Mouse (Mus musculus): ENCODE measurements around the gene Asns. TPM values are rescaled to one million over a fixed set of nuclear protein-coding genes. Genes with fewer than 3 reads are reported as not detected.

Asns gene
- polyA plus RNA-seq, 1 experiment from 2014 or later = 133 TPM

GRCm38 (mm10) chr6:7661455-7661854 lies 31.6 kb downstream of the Asns start:
- H3K4me1 ChIP-seq (replicated peaks; ENCODE audit: control insufficient read depth, insufficient read depth) = no peaks in the 10 kb centered on the region
- H3K27me3 ChIP-seq (ENCODE audit: control insufficient read depth, insufficient read depth, low read length) = no peaks in the 10 kb centered on the region
- 68% methylated on average over 4 of the region's 4 CpGs for WGBS
- H3K4me2 ChIP-seq (replicated peaks; ENCODE audit: low read depth) = no peak overlapping the region
- no peaks in the 10 kb centered on the region for H3K36me3 ChIP-seq (ENCODE audit: control insufficient read depth, insufficient read depth, low read length)
- ATAC-seq (ENCODE audit: low FRiP score, low TSS enrichment) (no peak), DNase-seq (ENCODE audit: low spot score) (no peak)
- no peak overlapping the region for H3K4me3 ChIP-seq (ENCODE audit: low read depth, low read length)
- no peak for TF ChIP-seq CTCF (IDR thresholded peaks at IDR 0.05; ENCODE audit: low read depth)
- H3K27ac ChIP-seq (replicated peaks) = no peak overlapping the region
- H3K9me3 ChIP-seq (ENCODE audit: control insufficient read depth, low read length) = no peaks in the 10 kb centered on the region
- no peak overlapping the region for H3K9ac ChIP-seq (ENCODE audit: low read length)

DNA sequence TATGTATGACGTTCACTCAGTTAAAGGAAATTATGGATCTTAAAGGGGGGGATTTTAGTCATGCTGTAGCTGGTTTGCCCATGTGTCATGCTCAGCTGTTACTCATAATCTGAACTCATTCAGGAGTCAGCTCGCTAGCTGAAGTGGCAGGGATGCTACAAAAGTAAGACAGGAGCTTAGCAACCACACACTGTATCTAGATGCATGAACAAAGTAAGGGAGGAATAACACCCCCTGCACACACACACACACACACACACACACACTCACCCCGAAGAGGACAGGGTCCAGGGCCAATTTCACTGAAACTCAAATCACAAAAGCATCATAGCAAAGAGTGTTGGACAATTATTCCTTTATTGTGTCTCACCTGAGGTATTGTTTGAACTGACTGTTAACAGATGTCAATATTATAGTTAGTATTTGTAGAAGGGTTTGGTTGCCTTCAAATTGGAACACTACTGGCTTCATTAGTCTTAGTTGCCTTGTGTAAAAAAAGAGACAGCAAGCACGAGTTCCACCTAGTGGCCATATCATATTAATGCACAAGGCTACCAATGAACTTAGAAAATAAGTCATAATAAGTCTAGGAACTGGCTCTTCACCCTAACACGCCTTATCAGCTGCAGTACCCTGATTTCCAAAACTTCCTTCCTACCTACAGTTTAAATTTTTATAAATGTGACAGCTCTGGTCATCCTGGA lies 32.5 kb downstream of the Asns start:
- ATAC-seq (ENCODE audit: low FRiP score, low TSS enrichment) = peak; percentile 49; the same call in 1 of the 2 replicates
- WGBS = 62% methylated on average over 5 of the region's 5 CpGs
- DNase-seq (ENCODE audit: low spot score) = no peak

GRCm38 (mm10) chr6:7656601-7657000 lies 36.5 kb downstream of the Asns start:
- H3K4me3 ChIP-seq (ENCODE audit: low read depth, low read length) = no peak overlapping the region
- H3K36me3 ChIP-seq (ENCODE audit: control insufficient read depth, insufficient read depth, low read length) = no peaks in the 10 kb centered on the region
- no peaks in the 10 kb centered on the region for H3K27me3 ChIP-seq (ENCODE audit: control insufficient read depth, insufficient read depth, low read length)
- H3K9ac ChIP-seq (ENCODE audit: low read length) = no peak overlapping the region
- no peak overlapping the region for H3K4me2 ChIP-seq (replicated peaks; ENCODE audit: low read depth)
- ATAC-seq (ENCODE audit: low FRiP score, low TSS enrichment) (no peak), DNase-seq (ENCODE audit: low spot score) (no peak)
- no peaks in the 10 kb centered on the region for H3K9me3 ChIP-seq (ENCODE audit: control insufficient read depth, low read length)
- H3K4me1 ChIP-seq (replicated peaks; ENCODE audit: control insufficient read depth, insufficient read depth) = no peaks in the 10 kb centered on the region
- TF ChIP-seq CTCF (IDR thresholded peaks at IDR 0.05; ENCODE audit: low read depth) (peak; percentile 56), EP300 (optimal IDR thresholded peaks at IDR 0.05) (no peak)
- H3K27ac ChIP-seq (replicated peaks) = no peak overlapping the region
- WGBS = 81% methylated on average over 1 of the region's 1 CpGs

More for the DNA sequence above, 32.5 kb downstream of the Asns start:
- H3K9me3 ChIP-seq (ENCODE audit: control insufficient read depth, low read length) = no peaks in the 10 kb centered on the region
- H3K9ac ChIP-seq (ENCODE audit: low read length) = no peak overlapping the region
- TF ChIP-seq CTCF (IDR thresholded peaks at IDR 0.05; ENCODE audit: low read depth) = peak; percentile 81
- TF ChIP-seq EP300 (optimal IDR thresholded peaks at IDR 0.05) = no peak
- no peak overlapping the region for H3K4me3 ChIP-seq (ENCODE audit: low read depth, low read length)
- H3K36me3 ChIP-seq (ENCODE audit: control insufficient read depth, insufficient read depth, low read length) = no peaks in the 10 kb centered on the region
- no peak overlapping the region for H3K27ac ChIP-seq (replicated peaks)
- H3K27me3 ChIP-seq (ENCODE audit: control insufficient read depth, insufficient read depth, low read length) = no peaks in the 10 kb centered on the region
- no peak overlapping the region for H3K4me2 ChIP-seq (replicated peaks; ENCODE audit: low read depth)
- no peaks in the 10 kb centered on the region for H3K4me1 ChIP-seq (replicated peaks; ENCODE audit: control insufficient read depth, insufficient read depth)

DNA sequence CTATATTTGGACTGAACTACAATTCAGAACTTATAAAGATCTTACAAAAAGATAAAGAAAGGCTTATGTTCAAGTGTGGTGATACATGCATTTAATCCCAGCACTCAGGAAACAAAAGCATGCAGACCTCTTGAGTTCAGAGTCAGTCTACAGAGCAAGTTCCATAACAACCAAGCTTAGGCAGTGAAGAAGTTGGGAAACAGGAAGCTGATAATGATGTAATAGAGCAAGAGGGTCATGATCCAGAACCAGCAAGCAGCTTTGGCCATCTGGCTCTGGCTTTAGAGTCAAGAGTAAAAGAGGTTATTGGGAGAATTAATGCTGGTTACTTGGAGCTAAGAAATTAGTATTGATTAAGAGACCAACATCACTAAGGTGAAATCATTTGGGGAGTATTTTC lies 44.6 kb downstream of the Asns start:
- no peak for DNase-seq (ENCODE audit: low spot score)
- H3K27me3 ChIP-seq (ENCODE audit: control insufficient read depth, insufficient read depth, low read length) = no peaks in the 10 kb centered on the region
- H3K36me3 ChIP-seq (ENCODE audit: control insufficient read depth, insufficient read depth, low read length) = no peaks in the 10 kb centered on the region
- no peak overlapping the region for H3K4me2 ChIP-seq (replicated peaks; ENCODE audit: low read depth)
- H3K4me1 ChIP-seq (replicated peaks; ENCODE audit: control insufficient read depth, insufficient read depth) = no peaks in the 10 kb centered on the region
- TF ChIP-seq EP300 (optimal IDR thresholded peaks at IDR 0.05) (no peak), CTCF (IDR thresholded peaks at IDR 0.05; ENCODE audit: low read depth) (no peak)
- H3K4me3 ChIP-seq (ENCODE audit: low read depth, low read length) = no peak overlapping the region
- no peak overlapping the region for H3K27ac ChIP-seq (replicated peaks)
- ATAC-seq (ENCODE audit: low FRiP score, low TSS enrichment) = no peak
- H3K9ac ChIP-seq (ENCODE audit: low read length) = no peak overlapping the region
- no peaks in the 10 kb centered on the region for H3K9me3 ChIP-seq (ENCODE audit: control insufficient read depth, low read length)

Other genes starting within 250 kb of the Asns start
- gene Tac1, start 138.4 kb downstream of the Asns start, polyA plus RNA-seq (2015; fragmentation: Nextera tagmentation; extraction: Ambion mirVana) = 37.7 and 48.4 TPM in 2 replicates
- gene C1galt1, start 151.6 kb upstream of the Asns start, polyA plus RNA-seq (2015; fragmentation: Nextera tagmentation; extraction: Ambion mirVana) = 7.9 and 8.1 TPM in 2 replicates

All from stomach, postnatal 0 days (tissue).